Mouse (Mus musculus) erythroblast, embryonic 14.5 days (primary cell): ENCODE results near the gene Prkar1a. TPM values are rescaled to one million over a fixed set of nuclear protein-coding genes. Genes with fewer than 3 reads are reported as not detected.
"Not testable (repeated sequence)": the region's sequence is repeated elsewhere in the genome, so short reads cannot be mapped to it uniquely, and the experiment has no call there.

ENCODE experiments used
- H3K27me3 ChIP-seq: 2 replicates; pipeline ENCODE4 v1.6.1; 2012; ENCODE audit warnings: inconsistent platforms; ENCODE audit not compliant: control insufficient read depth
- H3K36me3 ChIP-seq: 2 replicates; pipeline ENCODE4 v1.6.1; 2012; ENCODE audit warnings: mild to moderate bottlenecking, inconsistent platforms; ENCODE audit not compliant: control insufficient read depth
- H3K4me1 ChIP-seq: 2 replicates; pipeline ENCODE4 v1.6.1; 2012; ENCODE audit warnings: inconsistent platforms; ENCODE audit not compliant: control insufficient read depth
- H3K4me3 ChIP-seq: replicated peaks from 2 replicates; pipeline ENCODE3; 2012; ENCODE audit warnings: moderate library complexity, mild to moderate bottlenecking, inconsistent platforms
- H3K9me3 ChIP-seq: 2 replicates; pipeline ENCODE4 v1.6.1; 2012; ENCODE audit warnings: low read length, inconsistent platforms, mixed read lengths; ENCODE audit not compliant: control insufficient read depth
- GATA1 ChIP-seq: IDR thresholded peaks from 2 replicates; pipeline ENCODE4 v1.6.1; 2012; ENCODE audit warnings: low read length, inconsistent platforms, mixed read lengths
- TAL1 ChIP-seq: IDR thresholded peaks from 3 replicates; pipeline ENCODE4 v1.6.1; 2012; ENCODE audit warnings: low read length, inconsistent platforms, mixed read lengths
- polyA plus RNA-seq: library from polyadenylated mRNA; stranded (reverse); fragments of >175 nt; gene quantifications from 2 replicates; pipeline ENCODE4 v1.2.3, GENCODE M21; 2012

Prkar1a gene
- polyA plus RNA-seq, 1 experiment = 2.9 TPM

- H3K4me1 ChIP-seq = peaks cover 80% of the 10 kb centered on the region
- peaks cover 25% of the 10 kb centered on the region for H3K36me3 ChIP-seq
- no peaks in the 10 kb centered on the region for H3K9me3 ChIP-seq
- H3K27me3 ChIP-seq = no peaks in the 10 kb centered on the region
- peak overlapping the region; percentile 99 for H3K4me3 ChIP-seq
- TF ChIP-seq TAL1 = no peak
- TF ChIP-seq GATA1 = no peak
These were observed 32.9 kb upstream of the Prkar1a start for GRCm38 (mm10) chr11:109616352-109616751.

- peaks cover 81% of the 10 kb centered on the region for H3K4me1 ChIP-seq
- peak overlapping the region; percentile 99 for H3K4me3 ChIP-seq
- TF ChIP-seq TAL1 (no peak), GATA1 (no peak)
- no peaks in the 10 kb centered on the region for H3K9me3 ChIP-seq
- H3K36me3 ChIP-seq = peaks cover 25% of the 10 kb centered on the region
- no peaks in the 10 kb centered on the region for H3K27me3 ChIP-seq
These were observed 32.4 kb upstream of the Prkar1a start for GRCm38 (mm10) chr11:109616766-109617165.

DNA sequence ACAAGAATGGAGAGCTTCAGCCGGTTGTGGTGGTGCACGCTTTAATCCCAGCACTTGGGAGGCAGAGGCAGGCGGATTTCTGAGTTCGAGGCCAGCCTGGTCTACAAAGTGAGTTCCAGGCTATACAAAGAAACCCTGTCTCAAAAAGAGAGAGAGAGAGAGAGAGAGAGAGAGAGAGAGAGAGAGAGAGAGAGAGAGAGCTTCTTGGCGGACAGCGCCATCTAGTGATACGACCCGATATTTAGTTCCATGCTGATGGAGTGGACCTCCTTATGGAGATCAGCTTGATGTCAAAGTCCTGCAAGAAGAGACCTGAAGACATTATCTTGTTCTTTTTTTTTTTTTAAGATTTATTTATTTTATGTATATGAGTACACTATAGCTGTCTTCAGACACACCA lies 30.1 kb upstream of the Prkar1a start:
- not testable (repeated sequence) for H3K27me3 ChIP-seq, H3K9me3 ChIP-seq, H3K4me3 ChIP-seq
- H3K4me1 ChIP-seq = peaks cover 67% of the 10 kb centered on the region
- peaks cover 25% of the 10 kb centered on the region for H3K36me3 ChIP-seq

DNA sequence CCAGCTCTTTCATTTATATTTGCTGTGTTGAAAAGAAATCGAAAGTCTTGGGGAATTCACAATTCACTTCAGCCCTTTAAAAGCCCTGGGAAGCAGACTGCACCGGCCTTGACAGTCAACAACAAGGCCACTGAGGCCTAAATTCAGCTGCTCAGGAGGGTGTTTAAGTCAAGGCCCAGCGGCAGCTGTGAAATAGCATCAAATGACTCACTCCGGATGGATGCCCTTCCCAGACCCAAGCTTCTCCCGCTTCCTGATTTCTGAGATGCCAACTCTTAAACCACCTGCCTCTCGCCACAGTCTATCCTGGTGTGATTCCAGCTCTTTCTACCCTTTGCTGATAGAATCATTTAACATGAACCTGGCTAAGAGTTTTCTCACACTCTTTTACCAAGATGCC lies 28.8 kb upstream of the Prkar1a start:
- H3K4me3 ChIP-seq = no peak overlapping the region
- peaks cover 25% of the 10 kb centered on the region for H3K36me3 ChIP-seq
- peaks cover 6% of the 10 kb centered on the region for H3K9me3 ChIP-seq
- peaks cover 56% of the 10 kb centered on the region for H3K4me1 ChIP-seq
- TF ChIP-seq TAL1 (no peak), GATA1 (no peak)
- no peaks in the 10 kb centered on the region; the same call in 1 of the 2 replicates for H3K27me3 ChIP-seq

DNA sequence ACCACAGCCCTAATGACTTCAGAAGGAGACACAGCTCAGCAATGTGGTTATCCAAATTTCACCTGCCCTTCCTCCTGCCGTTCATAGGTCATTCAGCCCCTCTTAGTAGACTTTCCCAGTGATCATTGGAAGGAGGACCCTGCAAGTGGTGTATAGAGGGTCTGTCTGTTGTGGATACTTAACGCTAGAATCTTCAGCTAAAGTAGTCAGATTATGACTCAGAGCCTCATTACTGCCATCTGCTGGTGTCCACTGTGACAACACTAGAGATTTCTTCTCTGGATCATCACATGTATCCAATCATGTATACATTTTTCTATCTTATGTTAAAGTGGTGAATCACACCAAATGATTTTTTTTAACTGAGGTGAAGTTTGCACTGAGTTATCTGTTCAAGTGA lies 28.0 kb upstream of the Prkar1a start:
- Histone ChIP-seq H3K9me3 (peaks cover 8% of the 10 kb centered on the region), H3K4me3 (no peak overlapping the region), H3K36me3 (peaks cover 17% of the 10 kb centered on the region), H3K27me3 (no peaks in the 10 kb centered on the region; the same call in 1 of the 2 replicates), H3K4me1 (peaks cover 47% of the 10 kb centered on the region)
- TF ChIP-seq GATA1 (no peak), TAL1 (no peak)

GRCm38 (mm10) chr11:109622518-109623037 lies 26.6 kb upstream of the Prkar1a start:
- Histone ChIP-seq H3K4me1 (peaks cover 34% of the 10 kb centered on the region), H3K4me3 (peak overlapping the region; percentile 5), H3K36me3 (peaks cover 7% of the 10 kb centered on the region), H3K27me3 (no peaks in the 10 kb centered on the region; the same call in 1 of the 2 replicates), H3K9me3 (peaks cover 8% of the 10 kb centered on the region)
- TF ChIP-seq TAL1 (no peak), GATA1 (no peak)

- peaks cover 32% of the 10 kb centered on the region for H3K4me1 ChIP-seq
- H3K27me3 ChIP-seq = no peaks in the 10 kb centered on the region; the same call in 1 of the 2 replicates
- TF ChIP-seq GATA1 (no peak), TAL1 (no peak)
- peaks cover 8% of the 10 kb centered on the region for H3K9me3 ChIP-seq
- H3K36me3 ChIP-seq = peaks cover 4% of the 10 kb centered on the region
- H3K4me3 ChIP-seq = no peak overlapping the region
These were observed 26.0 kb upstream of the Prkar1a start for GRCm38 (mm10) chr11:109623238-109623637.

- H3K4me3 ChIP-seq = no peak overlapping the region
- peaks cover 8% of the 10 kb centered on the region for H3K9me3 ChIP-seq
- H3K4me1 ChIP-seq = peaks cover 10% of the 10 kb centered on the region
- no peaks in the 10 kb centered on the region; the same call in 1 of the 2 replicates for H3K27me3 ChIP-seq
- TF ChIP-seq TAL1 = no peak
- TF ChIP-seq GATA1 = no peak
- no peaks in the 10 kb centered on the region for H3K36me3 ChIP-seq
These were observed 21.6 kb upstream of the Prkar1a start for GRCm38 (mm10) chr11:109627648-109628047.

GRCm38 (mm10) chr11:109628099-109628498 lies 21.1 kb upstream of the Prkar1a start:
- Histone ChIP-seq H3K9me3 (peaks cover 8% of the 10 kb centered on the region), H3K4me3 (no peak overlapping the region), H3K36me3 (no peaks in the 10 kb centered on the region), H3K4me1 (peaks cover 10% of the 10 kb centered on the region), H3K27me3 (no peaks in the 10 kb centered on the region; the same call in 1 of the 2 replicates)
- no peak for TF ChIP-seq GATA1
- TF ChIP-seq TAL1 = no peak

DNA sequence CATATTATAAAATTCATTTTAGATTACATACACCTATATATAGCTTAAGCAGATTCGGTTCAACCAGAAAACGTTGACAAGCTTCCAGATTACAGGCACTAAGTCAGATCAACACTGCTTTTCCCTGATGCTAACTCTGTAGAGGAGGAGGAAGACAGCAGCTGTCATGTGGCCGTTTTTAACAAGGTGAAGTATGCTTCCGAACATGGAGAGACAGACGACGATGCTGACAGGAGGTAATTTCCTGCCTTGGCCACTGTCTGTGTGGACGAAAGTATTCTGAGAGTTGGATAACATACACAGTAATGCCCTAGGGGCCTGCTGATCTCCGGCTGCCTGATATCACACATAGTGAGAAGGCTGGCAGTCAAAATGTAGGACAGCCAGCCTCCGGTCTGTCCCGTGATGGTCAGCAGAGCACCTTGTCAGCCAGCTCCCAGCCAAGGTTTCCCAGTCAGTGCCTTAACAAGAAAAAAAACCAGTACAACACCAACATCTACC lies 20.1 kb upstream of the Prkar1a start:
- Histone ChIP-seq H3K36me3 (no peaks in the 10 kb centered on the region), H3K27me3 (no peaks in the 10 kb centered on the region; the same call in 1 of the 2 replicates), H3K4me3 (no peak overlapping the region), H3K4me1 (peaks cover 8% of the 10 kb centered on the region), H3K9me3 (peaks cover 8% of the 10 kb centered on the region)
- TF ChIP-seq GATA1 = no peak
- no peak for TF ChIP-seq TAL1
